Mouse (Mus musculus) liver, embryonic 14.5 days (tissue): ENCODE data around the gene Scarb1.

ENCODE experiments used
- CTCF ChIP-seq: IDR thresholded peaks from 2 replicates; pipeline ENCODE4 v1.5.1; 2016; ENCODE audit warnings: antibody characterized with exemption, low read depth, control low read depth
- EP300 ChIP-seq: IDR thresholded peaks from 2 replicates; pipeline ENCODE4 v1.6.1; 2016; ENCODE audit warnings: antibody characterized with exemption, low read depth

- TF ChIP-seq CTCF (no peak), EP300 (no peak)
These were observed 24.1 kb downstream of the Scarb1 start for GRCm38 (mm10) chr5:125316771-125317170.
